Mouse (Mus musculus) CH12.LX (cell line): ENCODE results near the gene Mef2a. TPM values are rescaled to one million over a fixed set of nuclear protein-coding genes. Genes with fewer than 3 reads are reported as not detected.
A peak's percentile ranks its signal among the peaks of the same experiment; 100 is the strongest.

ENCODE experiments used
- DNase-seq: peaks from one replicate; pipeline ENCODE4 v3.0.0-alpha.2; 2013; ENCODE audit errors: extremely low read depth
- H3K27ac ChIP-seq: 2 replicates; pipeline ENCODE4 v1.5.1; 2012; ENCODE audit warnings: low read depth, mild to moderate bottlenecking, control low read depth, moderate library complexity; ENCODE audit not compliant: insufficient read depth
- H3K27me3 ChIP-seq: replicated peaks from 2 replicates; pipeline ENCODE3; 2012; ENCODE audit warnings: inconsistent platforms
- H3K36me3 ChIP-seq, 2 experiments: replicated peaks in 1 of 2; 2 replicates each; pipeline versions ENCODE3 to v1.6.1; 2012; ENCODE audit warnings: inconsistent platforms in 1 of 2, low read length in 1 of 2, mild to moderate bottlenecking in 1 of 2, mixed read lengths in 1 of 2, moderate library complexity in 1 of 2; ENCODE audit not compliant: control insufficient read depth in 1 of 2, insufficient read depth in 1 of 2
- H3K4me1 ChIP-seq, 2 experiments: 2 replicates each; pipeline ENCODE4 v1.6.1; 2012; ENCODE audit warnings: inconsistent platforms in 1 of 2, moderate library complexity in 1 of 2; ENCODE audit not compliant: insufficient read depth in 2 of 2, control insufficient read depth in 1 of 2
- H3K4me2 ChIP-seq: 2 replicates; pipeline ENCODE4 v1.6.1; 2012; ENCODE audit warnings: low read depth, mild to moderate bottlenecking, control low read depth; ENCODE audit not compliant: poor library complexity, insufficient read depth, severe bottlenecking
- H3K4me3 ChIP-seq, 3 experiments: fragments of 150-350 bp in 1 of 3; sonication (generic) in 1 of 3; replicated peaks in 1 of 3; 2 replicates each; pipeline versions ENCODE3 to v1.5.1; 2011 to 2012; ENCODE audit warnings: low read depth in 2 of 3, low read length in 2 of 3, mild to moderate bottlenecking in 2 of 3, moderate library complexity in 2 of 3, control low read depth in 1 of 3, improper control_type of control experiment in 1 of 3, inconsistent platforms in 1 of 3, mixed read lengths in 1 of 3; ENCODE audit not compliant: poor library complexity in 1 of 3
- H3K79me2 ChIP-seq: replicated peaks from 2 replicates; pipeline ENCODE4 v1.6.1; 2012; ENCODE audit warnings: mild to moderate bottlenecking, moderate library complexity; ENCODE audit not compliant: control insufficient read depth, poor library complexity, insufficient read depth, severe bottlenecking; ENCODE audit errors: extremely low read depth
- H3K9ac ChIP-seq: 2 replicates; pipeline ENCODE4 v1.6.1; 2012; ENCODE audit warnings: low read depth, mild to moderate bottlenecking, control low read depth, moderate library complexity; ENCODE audit not compliant: insufficient read depth
- H3K9me3 ChIP-seq: replicated peaks from 2 replicates; pipeline ENCODE3; 2012; ENCODE audit warnings: low read length, inconsistent platforms, mixed read lengths
- CHD1 ChIP-seq: IDR thresholded peaks from 2 replicates; pipeline ENCODE4 v1.6.1; 2012; ENCODE audit warnings: low read depth, low read length, improper control_type of control experiment, inconsistent platforms
- CHD2 ChIP-seq: IDR thresholded peaks from 2 replicates; pipeline ENCODE4 v1.6.1; 2011; ENCODE audit warnings: low read length, improper control_type of control experiment
- E2F4 ChIP-seq: IDR thresholded peaks from 2 replicates; pipeline ENCODE4 v1.6.1; 2011; ENCODE audit warnings: low read depth, low read length, improper control_type of control experiment; ENCODE audit not compliant: insufficient replicate concordance
- ELF1 ChIP-seq: IDR thresholded peaks from 2 replicates; pipeline ENCODE4 v1.6.1; 2014; ENCODE audit warnings: low read depth, mild to moderate bottlenecking, inconsistent platforms, low read length, improper control_type of control experiment
- EP300 ChIP-seq: IDR thresholded peaks from 2 replicates; pipeline ENCODE4 v1.6.1; 2011; ENCODE audit warnings: low read length, improper control_type of control experiment
- GABPA ChIP-seq: IDR thresholded peaks from 2 replicates; pipeline ENCODE4 v1.6.1; 2012; ENCODE audit warnings: low read depth, low read length, improper control_type of control experiment, inconsistent platforms; ENCODE audit not compliant: insufficient replicate concordance
- HCFC1 ChIP-seq: IDR thresholded peaks from 2 replicates; pipeline ENCODE4 v1.6.1; 2012; ENCODE audit warnings: low read depth, mild to moderate bottlenecking, inconsistent platforms, low read length, improper control_type of control experiment
- IRF4 ChIP-seq: IDR thresholded peaks from 2 replicates; pipeline ENCODE4 v1.6.1; 2014; ENCODE audit warnings: low read depth, mild to moderate bottlenecking, inconsistent platforms, low read length, improper control_type of control experiment
- JUN ChIP-seq: IDR thresholded peaks from 2 replicates; pipeline ENCODE4 v1.6.1; 2011; ENCODE audit warnings: low read depth, mild to moderate bottlenecking, low read length, improper control_type of control experiment, moderate library complexity; ENCODE audit not compliant: insufficient read depth
- JUND ChIP-seq: conservative IDR thresholded peaks from 2 replicates; pipeline ENCODE4 v1.6.1; 2011; ENCODE audit warnings: low read depth, low read length, improper control_type of control experiment
- KAT2A ChIP-seq: IDR thresholded peaks from 2 replicates; pipeline ENCODE4 v1.6.1; 2012; ENCODE audit warnings: low read length, improper control_type of control experiment, inconsistent platforms; ENCODE audit not compliant: insufficient replicate concordance
- MAFK ChIP-seq: IDR thresholded peaks from 2 replicates; pipeline ENCODE4 v1.6.1; 2011; ENCODE audit warnings: low read length, improper control_type of control experiment; ENCODE audit not compliant: insufficient replicate concordance
- MAX ChIP-seq: IDR thresholded peaks from 2 replicates; pipeline ENCODE4 v1.6.1; 2011; ENCODE audit warnings: low read length, improper control_type of control experiment
- NRF1 ChIP-seq: IDR thresholded peaks from 2 replicates; pipeline ENCODE4 v1.6.1; 2014; ENCODE audit warnings: low read depth, mild to moderate bottlenecking, inconsistent platforms, low read length, improper control_type of control experiment, moderate library complexity
- PAX5 ChIP-seq: IDR thresholded peaks from 2 replicates; pipeline ENCODE4 v1.6.1; 2012; ENCODE audit warnings: low read length, inconsistent platforms, mixed read lengths
- RAD21 ChIP-seq: IDR thresholded peaks from 2 replicates; pipeline ENCODE4 v1.6.1; 2011; ENCODE audit warnings: low read depth, mild to moderate bottlenecking, low read length, improper control_type of control experiment, moderate library complexity
- RCOR1 ChIP-seq: conservative IDR thresholded peaks from 2 replicates; pipeline ENCODE4 v1.6.1; 2012; ENCODE audit warnings: low read depth, mild to moderate bottlenecking, inconsistent platforms, low read length, improper control_type of control experiment
- TBP ChIP-seq: conservative IDR thresholded peaks from 2 replicates; pipeline ENCODE4 v1.6.1; 2011; ENCODE audit warnings: low read depth, low read length, improper control_type of control experiment
- UBTF ChIP-seq: IDR thresholded peaks from 2 replicates; pipeline ENCODE4 v1.6.1; 2012; ENCODE audit warnings: low read depth, mild to moderate bottlenecking, inconsistent platforms, low read length, improper control_type of control experiment, moderate library complexity
- USF1 ChIP-seq: IDR thresholded peaks from 2 replicates; pipeline ENCODE4 v1.6.1; 2014; ENCODE audit warnings: low read depth, mild to moderate bottlenecking, inconsistent platforms, low read length, improper control_type of control experiment
- USF2 ChIP-seq: conservative IDR thresholded peaks from 2 replicates; pipeline ENCODE4 v1.6.1; 2011; ENCODE audit warnings: low read depth, low read length, improper control_type of control experiment
- ZC3H11A ChIP-seq: IDR thresholded peaks from 2 replicates; pipeline ENCODE4 v1.6.1; 2012; ENCODE audit warnings: low read depth, mild to moderate bottlenecking, inconsistent platforms, low read length, improper control_type of control experiment
- ZMIZ1 ChIP-seq: IDR thresholded peaks from 2 replicates; pipeline ENCODE4 v1.6.1; 2012; ENCODE audit warnings: low read depth, mild to moderate bottlenecking, inconsistent platforms, low read length, improper control_type of control experiment
- ZNF384 ChIP-seq: IDR thresholded peaks from 2 replicates; pipeline ENCODE4 v1.6.1; 2012; ENCODE audit warnings: low read depth, low read length, improper control_type of control experiment, inconsistent platforms
- dilution Hi-C: fragments of 300-500 bp; cut with MboI; formaldehyde crosslinking; loops from 2 replicates; pipeline ENCODE4 v1.14.3; 2020; ENCODE audit warnings: low sequenced_read_pairs; ENCODE audit not compliant: extremely low pct_unique_long_range_greater_than_20kb, extremely low pct_ligation_motif_present
- in situ Hi-C: fragments of 300-500 bp; cut with MboI; formaldehyde crosslinking; loops from 3 replicates; pipeline ENCODE4 v1.14.3; 2019; ENCODE audit warnings: low sequenced_read_pairs, low pct_ligation_motif_present, low pct_unique_long_range_greater_than_20kb, mixed read lengths
- polyA plus RNA-seq: library from polyadenylated mRNA; unstranded; fragments of >175 nt; gene quantifications from 2 replicates; pipeline ENCODE4 v1.2.1, GENCODE M21; 2012; ENCODE audit warnings: low read depth; ENCODE audit not compliant: insufficient read length
- total RNA-seq, 2 experiments: library from RNA; depleted of rRNA; stranded (reverse); fragments of 300-350 nt in 1 of 2; fragments of >200 nt in 1 of 2; gene quantifications; 2 replicates each; pipeline ENCODE4 v1.2.3; 2012 to 2014

Gene Mef2a
- total and polyA plus RNA-seq, 3 experiments, result 40.1 to 100 (median 42.2) TPM

DNA sequence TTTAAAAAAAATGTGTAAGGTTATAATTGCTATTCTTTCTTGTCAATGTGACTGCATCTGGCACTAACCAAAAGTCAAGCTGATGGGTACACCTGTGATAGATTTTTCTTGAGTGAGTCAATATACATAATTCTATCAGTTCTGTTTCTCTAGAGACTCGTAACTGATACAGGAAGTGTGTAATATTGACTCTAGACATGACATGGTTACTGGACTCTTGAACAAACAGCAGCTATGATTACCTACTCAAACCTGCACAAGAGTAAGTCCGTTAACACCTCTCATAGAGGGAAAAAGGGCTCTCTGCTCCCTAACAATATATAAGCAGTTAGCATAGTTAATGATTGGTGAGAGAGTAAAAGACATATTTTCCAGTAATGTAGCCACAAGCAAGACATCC lies 62.5 kb downstream of the Mef2a start (continued):
- TF ChIP-seq GABPA (no peak), MAX (no peak), PAX5 (no peak), RAD21 (no peak)

- DNase-seq, result peak; percentile 54
- Histone ChIP-seq H3K79me2 (peaks cover 49% of the 10 kb centered on the region), H3K9ac (no peak overlapping the region), H3K27ac (no peak overlapping the region), H3K27me3 (no peaks in the 10 kb centered on the region), H3K9me3 (peaks cover 5% of the 10 kb centered on the region), H3K36me3 (peaks cover 10 to 52% of the 10 kb centered on the region in 2 experiments), H3K4me2 (no peak overlapping the region), H3K4me1 (peaks cover 17 to 48% of the 10 kb centered on the region in 2 experiments; a peak in 2 of 4 replicates), H3K4me3 (no peak overlapping the region)
- in situ Hi-C loops, result no loop called here
- TF ChIP-seq KAT2A, result no peak
- TF ChIP-seq RCOR1, result no peak
- TF ChIP-seq EP300, result peak; percentile 76
- peak; percentile 47; the same call in 1 of the 2 replicates for TF ChIP-seq JUN
- TF ChIP-seq MAFK, result peak; percentile 63; the same call in 1 of the 2 replicates
- TF ChIP-seq JUND, result peak; percentile 56; the same call in 1 of the 2 replicates
- TF ChIP-seq IRF4, result peak; percentile 63
- TF ChIP-seq CHD2, result peak; percentile 32; the same call in 1 of the 2 replicates
- dilution Hi-C loops, result no loop called here
Observed at GRCm38 (mm10) chr7:67308102-67308501, 64.6 kb downstream of the Mef2a start.

DNA sequence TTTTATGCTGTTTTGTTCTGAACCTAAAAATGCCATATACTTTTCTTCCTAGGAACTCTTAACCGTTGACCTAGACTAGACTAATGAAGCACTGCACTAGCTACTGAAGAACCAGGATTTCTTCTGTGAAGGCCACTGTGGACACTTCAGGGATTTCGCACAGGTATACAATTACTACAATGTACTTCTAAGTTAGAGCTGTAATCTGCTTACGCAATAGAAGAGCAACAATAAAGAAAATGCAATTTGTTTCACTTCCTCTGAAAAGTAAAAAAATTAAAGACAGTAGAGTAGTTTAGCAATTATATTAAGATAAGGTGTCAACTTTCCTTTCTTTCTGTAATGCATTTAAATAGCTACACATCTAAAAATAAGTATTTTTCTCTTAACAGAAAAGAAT lies 65.6 kb downstream of the Mef2a start:
- Histone ChIP-seq H3K9me3 (peaks cover 5% of the 10 kb centered on the region), H3K9ac (no peak overlapping the region), H3K4me1 (peaks cover 17 to 48% of the 10 kb centered on the region in 2 experiments; a peak in 2 of 4 replicates), H3K36me3 (peaks cover 10 to 49% of the 10 kb centered on the region in 2 experiments), H3K4me3 (no peak overlapping the region), H3K27ac (no peak overlapping the region), H3K4me2 (no peak overlapping the region), H3K27me3 (no peaks in the 10 kb centered on the region), H3K79me2 (peaks cover 46% of the 10 kb centered on the region)
- dilution Hi-C loops (no loop called here), in situ Hi-C loops (no loop called here)
- TF ChIP-seq NRF1 (no peak), RCOR1 (no peak), KAT2A (no peak), TBP (no peak), ZMIZ1 (no peak), HCFC1 (no peak), E2F4 (no peak), USF1 (no peak), UBTF (no peak), ZNF384 (no peak), ZC3H11A (no peak), USF2 (no peak), JUN (no peak), GABPA (no peak), MAFK (no peak), CHD1 (no peak), ELF1 (no peak)
- DNase-seq, result no peak
